Mouse (Mus musculus): ENCODE measurements at regions not wholly inside any gene's neighbourhood (a gene's known extent, or its start where the extent isn't known, plus 50 kb on each side); places are given as distances from the start of the nearest gene placed in this dataset.

DNA sequence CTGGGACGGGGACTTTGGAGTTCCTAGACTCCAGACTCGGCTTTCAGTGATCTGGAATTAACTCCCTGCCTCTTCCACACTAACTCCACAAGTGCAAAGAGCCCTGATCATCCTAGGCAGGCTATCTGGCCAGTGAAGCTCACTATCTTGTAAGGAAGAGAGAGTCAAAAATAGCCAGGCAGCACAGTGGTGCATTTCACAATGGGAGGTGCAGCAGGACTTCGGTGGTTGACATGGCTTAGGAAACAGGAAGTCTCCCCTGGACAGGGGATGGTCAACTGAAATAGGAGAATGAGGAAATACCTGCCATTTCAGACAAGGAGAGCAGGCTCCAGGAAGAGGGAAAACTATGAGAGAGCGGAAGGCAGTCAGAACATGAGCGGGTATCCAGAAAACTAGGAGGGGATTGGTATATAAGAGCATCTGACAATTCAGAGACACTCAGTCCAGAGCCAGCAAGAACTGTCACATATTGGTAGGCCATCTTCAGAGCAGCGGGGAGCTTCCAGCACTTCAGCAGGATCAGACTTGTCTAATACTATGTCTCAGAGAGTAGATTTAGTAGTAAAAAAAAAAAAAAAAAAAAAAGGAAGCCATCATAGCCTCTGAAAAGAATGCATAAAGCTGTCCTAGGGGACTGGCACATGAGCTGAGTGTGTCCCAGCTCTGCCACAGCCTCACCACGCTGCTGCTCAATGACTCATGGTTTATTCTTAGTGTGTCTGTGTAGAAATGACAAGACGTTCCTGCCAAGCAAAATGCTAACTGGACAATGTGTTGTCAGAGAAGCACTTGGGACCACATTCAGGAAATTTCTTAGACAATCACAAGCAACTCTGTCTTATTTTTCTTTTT lies 184.5 kb upstream of the Cpeb2 start:
- DNase-seq, result no peak

DNA sequence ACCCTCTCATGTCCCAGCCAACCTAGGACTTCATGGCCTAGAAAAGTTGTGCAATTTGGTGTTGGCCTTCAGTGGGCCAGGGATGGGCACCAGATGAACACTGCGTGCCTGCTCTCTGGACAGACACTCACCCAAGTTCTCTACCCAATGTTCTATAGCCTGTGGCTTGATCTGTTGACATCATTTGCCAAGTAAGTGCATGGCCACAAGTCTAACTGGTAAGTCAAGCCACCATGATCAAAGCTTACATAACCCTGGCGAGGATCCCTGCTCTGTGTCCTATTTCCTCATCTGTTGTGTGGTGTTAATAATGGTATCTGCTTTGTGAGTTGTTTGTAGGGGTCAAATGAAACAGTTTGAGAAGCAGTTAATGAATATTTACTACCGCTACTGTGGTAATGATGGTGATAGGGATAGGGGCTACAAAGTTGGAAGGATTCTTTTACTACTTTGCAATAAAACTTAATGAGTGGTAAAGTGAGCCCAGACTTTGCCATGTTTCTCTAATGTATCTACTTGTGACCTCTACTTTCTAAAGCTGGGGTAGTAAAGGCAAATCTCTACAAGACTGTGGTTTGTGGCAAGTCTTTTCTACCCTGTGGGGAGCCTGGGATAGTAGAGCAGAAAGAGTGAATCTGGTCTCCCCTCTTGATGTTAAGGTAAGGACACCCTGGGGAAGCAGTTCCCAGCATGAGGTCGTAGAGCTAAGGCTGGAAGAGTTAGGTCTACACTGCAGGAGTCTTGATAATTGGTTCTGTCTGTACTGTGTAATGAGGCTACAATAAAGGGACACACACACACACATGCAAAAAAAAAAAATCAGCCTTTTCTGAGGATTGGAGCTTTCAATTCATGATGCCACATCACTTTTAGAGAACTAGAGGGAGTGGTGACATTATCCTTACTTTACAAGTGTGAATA lies 183.3 kb upstream of the Cpeb2 start:
- DNase-seq, result no peak

DNA sequence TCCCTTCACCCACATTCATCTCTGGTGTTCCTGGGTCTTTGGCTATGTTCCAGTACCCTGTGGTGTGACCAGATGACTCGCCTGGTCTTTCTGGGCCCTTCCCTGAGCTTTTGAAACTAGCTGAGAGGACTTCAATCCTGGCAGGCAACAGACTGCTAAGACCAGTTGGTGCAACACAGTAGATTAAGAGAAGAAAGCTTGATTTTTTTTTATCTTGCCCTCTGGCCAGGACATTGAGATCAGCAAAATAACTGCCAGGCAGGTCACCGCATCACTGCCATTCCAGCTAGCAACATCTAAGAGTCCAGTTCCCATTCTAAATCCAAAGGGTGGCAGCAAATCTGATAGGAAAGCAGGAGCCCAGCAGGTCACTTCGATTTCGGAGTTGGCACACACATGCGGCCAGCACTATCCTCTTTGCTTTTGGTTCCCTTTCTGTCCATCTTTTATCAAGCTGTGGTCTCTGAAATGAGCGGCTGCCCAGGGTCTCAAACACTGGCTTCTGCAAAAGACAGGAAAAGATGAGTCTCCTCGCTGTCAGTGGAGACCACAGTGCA lies 181.9 kb upstream of the Cpeb2 start:
- DNase-seq, result no peak

- no peak for DNase-seq
Measured at GRCm38 (mm10) chr5:43052668-43053067, 180.3 kb upstream of the Cpeb2 start.

DNA sequence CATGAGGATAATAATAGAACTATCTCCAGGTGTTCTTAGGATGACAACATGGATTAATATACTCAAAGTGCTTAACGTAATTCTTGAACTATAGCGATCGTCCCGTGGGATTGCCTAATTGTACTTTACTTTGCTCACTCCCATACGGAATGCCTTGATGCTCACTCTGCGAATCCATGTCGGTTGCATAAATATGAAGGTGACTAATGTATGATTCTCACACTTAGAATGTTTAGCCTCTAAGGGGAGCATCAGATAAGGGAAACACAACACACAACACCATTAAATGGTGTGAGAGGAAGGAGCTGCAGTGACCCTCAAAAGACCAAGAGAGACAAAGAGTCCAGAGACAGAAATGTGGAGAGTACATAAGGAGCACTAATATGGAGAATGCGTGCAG lies 178.4 kb upstream of the Cpeb2 start:
- no peak for DNase-seq

DNA sequence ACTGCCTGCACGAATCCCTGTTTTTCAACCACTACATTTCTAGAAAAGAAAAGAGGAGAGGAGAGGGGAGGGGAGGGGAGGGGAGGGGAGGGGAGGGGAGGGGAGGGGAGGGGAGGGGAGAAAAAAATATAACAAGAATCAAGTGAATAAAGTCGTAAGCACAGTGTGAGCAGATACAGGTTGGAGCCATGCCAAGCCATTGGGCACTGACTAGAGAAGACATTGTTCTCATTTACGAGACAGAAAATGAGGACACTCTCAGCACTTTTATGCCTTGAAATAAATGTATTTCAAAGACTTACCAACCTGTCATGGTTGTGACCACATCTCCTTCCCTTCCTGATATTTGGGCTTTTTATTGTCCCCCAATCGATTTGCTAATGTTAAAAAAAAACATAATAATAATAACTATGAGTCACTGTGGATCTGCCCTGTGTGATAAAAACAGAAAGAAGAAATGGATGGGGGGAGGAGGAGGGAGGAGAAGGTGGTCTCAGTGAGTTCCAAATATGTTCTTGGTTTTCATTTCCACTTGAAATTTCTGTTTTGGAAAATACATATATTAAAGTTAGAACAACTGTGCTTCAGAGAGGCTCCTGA lies 177.8 kb upstream of the Cpeb2 start:
- DNase-seq, result no peak

DNA sequence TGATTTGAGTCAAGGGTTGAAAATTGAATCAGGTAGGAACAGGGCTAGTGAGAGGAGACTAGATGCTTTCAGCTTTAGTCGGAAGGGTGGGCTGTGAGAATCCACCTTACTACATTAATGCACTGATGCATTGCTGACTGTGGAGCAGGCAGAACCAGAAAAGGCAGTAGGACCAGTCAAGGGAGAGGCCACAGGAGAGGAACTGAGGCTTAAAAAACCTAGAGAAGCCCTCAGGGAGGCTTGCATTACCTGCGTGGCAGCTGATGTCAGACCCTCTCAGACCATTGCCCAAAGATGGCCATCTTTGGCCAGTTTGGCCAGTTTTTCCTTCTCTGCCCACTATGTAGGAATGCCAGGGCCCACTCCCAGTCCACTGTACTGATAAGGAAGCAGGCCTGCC lies 176.5 kb upstream of the Cpeb2 start:
- no peak for DNase-seq

DNA sequence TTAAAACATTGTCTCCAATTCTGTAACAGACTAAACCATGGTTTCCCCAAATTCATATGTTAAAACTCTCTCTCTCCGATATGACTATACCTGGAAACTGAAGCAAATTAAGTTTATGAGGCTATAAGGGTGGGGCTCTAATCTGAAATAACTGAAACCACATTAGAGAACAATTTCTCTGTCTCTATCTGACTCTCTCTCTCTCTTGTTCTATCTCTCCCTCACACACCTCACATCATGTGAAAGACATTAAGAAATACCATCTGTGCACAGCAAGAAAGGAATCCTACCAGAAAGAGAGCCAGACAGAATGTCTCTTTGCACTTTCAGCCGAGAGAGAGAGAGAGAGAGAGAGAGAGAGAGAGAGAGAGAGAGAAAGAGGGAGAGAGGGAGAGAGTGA lies 171.7 kb upstream of the Cpeb2 start:
- no peak for DNase-seq

GRCm38 (mm10) chr5:43061797-43062391 lies 171.1 kb upstream of the Cpeb2 start:
- DNase-seq, result no peak

GRCm38 (mm10) chr5:43062499-43062898 lies 170.5 kb upstream of the Cpeb2 start:
- no peak for DNase-seq

GRCm38 (mm10) chr5:43063386-43063785 lies 169.6 kb upstream of the Cpeb2 start:
- DNase-seq, result no peak

GRCm38 (mm10) chr5:43071541-43071940 lies 161.4 kb upstream of the Cpeb2 start:
- no peak for DNase-seq

GRCm38 (mm10) chr5:43072340-43072739 lies 160.6 kb upstream of the Cpeb2 start:
- no peak for DNase-seq

DNA sequence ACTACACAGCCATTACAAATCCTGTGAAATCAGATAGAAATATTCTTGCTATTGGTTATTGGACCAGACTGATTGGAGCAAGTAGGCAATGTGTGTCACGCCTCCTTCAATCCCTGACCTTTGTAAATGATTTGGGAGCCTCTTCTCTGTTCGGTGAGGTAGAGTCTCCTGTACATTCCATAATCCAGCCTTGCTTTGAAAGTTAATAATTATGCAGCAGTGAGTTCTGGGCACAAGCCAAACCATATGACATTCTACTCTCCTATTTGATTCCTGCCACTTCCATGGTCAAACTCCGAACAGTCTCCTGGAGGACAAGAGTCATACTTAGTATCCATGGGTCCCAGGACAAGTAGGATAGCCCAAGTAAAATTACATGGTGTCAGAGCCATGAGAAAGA lies 158.4 kb upstream of the Cpeb2 start:
- no peak for DNase-seq

GRCm38 (mm10) chr5:43080252-43080651 lies 152.7 kb upstream of the Cpeb2 start:
- no peak for DNase-seq

GRCm38 (mm10) chr5:43081561-43082534 lies 151.1 kb upstream of the Cpeb2 start:
- no peak for DNase-seq

DNA sequence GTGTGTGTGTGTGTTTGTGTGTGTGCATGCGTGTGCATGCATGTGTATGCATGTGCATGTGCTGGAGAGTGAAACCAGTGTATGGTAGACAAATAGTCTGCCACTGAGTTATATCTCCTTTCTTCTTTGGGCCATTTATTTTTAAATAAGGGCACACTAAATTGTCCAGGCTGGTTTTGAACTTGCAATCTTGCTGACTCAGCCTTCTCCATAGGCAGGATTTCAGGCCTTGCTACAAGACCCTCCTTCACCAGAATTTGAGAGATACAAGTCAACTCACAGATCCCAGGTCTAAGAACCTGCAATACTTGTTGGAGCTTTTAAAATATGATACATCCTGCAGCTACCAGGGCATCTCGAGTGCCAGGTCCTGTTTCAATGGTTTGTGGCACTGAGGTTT lies 145.9 kb upstream of the Cpeb2 start:
- no peak for DNase-seq

DNA sequence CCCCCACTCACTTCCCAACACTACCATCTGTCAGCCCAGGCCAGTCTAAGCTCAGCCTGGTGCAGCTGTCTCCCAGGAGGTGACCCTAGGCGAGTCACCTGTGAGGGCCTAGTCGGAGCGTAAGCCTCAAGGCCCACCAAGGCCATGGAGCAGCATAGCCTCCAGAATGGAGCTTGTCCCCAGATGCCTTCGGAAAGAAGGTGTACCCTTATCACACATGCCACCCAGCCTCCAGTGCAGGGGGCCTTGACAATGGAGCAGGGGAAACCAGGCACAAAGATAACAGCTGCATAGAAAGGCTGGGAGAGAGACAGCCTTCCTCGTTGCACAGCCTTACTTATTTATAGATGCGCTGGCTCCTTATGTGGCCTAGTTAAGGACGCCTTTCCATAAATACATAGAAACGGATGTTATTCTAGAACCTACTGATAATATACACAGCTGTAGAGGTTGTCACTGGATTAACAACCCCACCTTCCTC lies 145.0 kb upstream of the Cpeb2 start:
- no peak for DNase-seq

- no peak for DNase-seq
Measured at GRCm38 (mm10) chr5:43088650-43089397, 144.1 kb upstream of the Cpeb2 start.

GRCm38 (mm10) chr5:43089475-43089874 lies 143.5 kb upstream of the Cpeb2 start:
- no peak for DNase-seq

- no peak for DNase-seq
Measured at GRCm38 (mm10) chr5:43089941-43090340, 143.0 kb upstream of the Cpeb2 start.
